Mouse (Mus musculus) MEL (cell line): Measurements from ENCODE around the gene Sytl3. TPM values are rescaled to one million over a fixed set of nuclear protein-coding genes. Genes with fewer than 3 reads are reported as not detected.
"Not testable (repeated sequence)": the region's sequence is repeated elsewhere in the genome, so short reads cannot be mapped to it uniquely, and the experiment has no call there.

Experiments used
- DNase-seq: peaks from one replicate; pipeline ENCODE4 v3.0.0; 2011; ENCODE audit warnings: low read depth, low spot score
- H3K27ac ChIP-seq: 2 replicates; pipeline ENCODE4 v1.5.1; 2012; ENCODE audit warnings: low read depth, mild to moderate bottlenecking, control low read depth, low read length, moderate library complexity; ENCODE audit not compliant: control insufficient read depth
- H3K27me3 ChIP-seq, 2 experiments: fragments of 150-350 bp in 1 of 2; sonication (generic) in 1 of 2; 2 replicates each; pipeline ENCODE4 v1.6.1; 2012; ENCODE audit warnings: low read length in 2 of 2, mild to moderate bottlenecking in 2 of 2, improper control_type of control experiment in 1 of 2, moderate library complexity in 1 of 2; ENCODE audit not compliant: insufficient read depth in 2 of 2, control insufficient read depth in 1 of 2
- H3K36me3 ChIP-seq, 2 experiments: 2 replicates each; pipeline ENCODE4 v1.6.1; 2012 to 2014; ENCODE audit warnings: low read length in 2 of 2, improper control_type of control experiment in 1 of 2, inconsistent platforms in 1 of 2, mild to moderate bottlenecking in 1 of 2; ENCODE audit not compliant: insufficient read depth in 2 of 2, control insufficient read depth in 1 of 2
- H3K4me1 ChIP-seq, 2 experiments: fragments of 150-350 bp in 1 of 2; sonication (generic) in 1 of 2; 2 replicates each; pipeline ENCODE4 v1.6.1; 2012; ENCODE audit warnings: low read length in 2 of 2, improper control_type of control experiment in 1 of 2, mild to moderate bottlenecking in 1 of 2; ENCODE audit not compliant: insufficient read depth in 2 of 2, control insufficient read depth in 1 of 2
- H3K4me3 ChIP-seq, 2 experiments: fragments of 150-350 bp in 1 of 2; sonication (generic) in 1 of 2; 2 replicates each; pipeline ENCODE4 v1.5.1; 2012; ENCODE audit warnings: low read depth in 2 of 2, low read length in 2 of 2, mild to moderate bottlenecking in 2 of 2, moderate library complexity in 2 of 2, control low read depth in 1 of 2, improper control_type of control experiment in 1 of 2; ENCODE audit not compliant: control insufficient read depth in 1 of 2, insufficient read depth in 1 of 2
- H3K79me2 ChIP-seq: 2 replicates; pipeline ENCODE4 v1.6.1; 2012; ENCODE audit warnings: mild to moderate bottlenecking, low read length, moderate library complexity; ENCODE audit not compliant: control insufficient read depth, poor library complexity, insufficient read depth
- H3K9ac ChIP-seq: 2 replicates; pipeline ENCODE4 v1.6.1; 2012; ENCODE audit warnings: low read depth, mild to moderate bottlenecking, control low read depth, low read length, moderate library complexity; ENCODE audit not compliant: control insufficient read depth, poor library complexity, severe bottlenecking
- H3K9me3 ChIP-seq: fragments of 150-350 bp; sonication (generic); replicated peaks from 2 replicates; pipeline ENCODE4 v1.6.1; 2012; ENCODE audit warnings: mild to moderate bottlenecking, low read length, improper control_type of control experiment, moderate library complexity; ENCODE audit not compliant: insufficient read depth
- polyA plus RNA-seq, 2 experiments: library from polyadenylated mRNA; stranded (reverse) in 1 of 2; unstranded in 1 of 2; fragments of >175 nt in 1 of 2; fragments of >200 nt in 1 of 2; gene quantifications; 2 replicates each; pipeline versions ENCODE4 v1.2.1 to v1.2.4; 2012; ENCODE audit warnings: low replicate concordance in 2 of 2, low read depth in 1 of 2; ENCODE audit not compliant: insufficient read length in 2 of 2, insufficient read depth in 1 of 2, missing spikeins in 1 of 2
- total RNA-seq: library from RNA; depleted of rRNA; stranded (reverse); fragments of 300-350 nt; gene quantifications from 2 replicates; pipeline ENCODE4 v1.2.3, GENCODE M21; 2012

Sytl3 gene
- total and polyA plus RNA-seq, 3 experiments = not detected

GRCm38 (mm10) chr17:6662840-6663239 lies 3.9 kb downstream of the Sytl3 start:
- not testable (repeated sequence) for H3K79me2 ChIP-seq, H3K9me3 ChIP-seq, H3K9ac ChIP-seq, DNase-seq, H3K4me1 ChIP-seq, H3K27me3 ChIP-seq, H3K27ac ChIP-seq, H3K4me3 ChIP-seq, H3K36me3 ChIP-seq

GRCm38 (mm10) chr17:6665389-6665788 lies 6.5 kb downstream of the Sytl3 start:
- not testable (repeated sequence) for DNase-seq, H3K4me1 ChIP-seq, H3K4me3 ChIP-seq

GRCm38 (mm10) chr17:6668522-6668921 lies 9.6 kb downstream of the Sytl3 start:
- not testable (repeated sequence) for H3K36me3 ChIP-seq, H3K79me2 ChIP-seq, H3K4me1 ChIP-seq, H3K27me3 ChIP-seq, H3K9me3 ChIP-seq, H3K9ac ChIP-seq, DNase-seq, H3K4me3 ChIP-seq, H3K27ac ChIP-seq

More at GRCm38 (mm10) chr17:6665389-6665788, 6.5 kb downstream of the Sytl3 start:
- H3K27ac ChIP-seq, H3K36me3 ChIP-seq, H3K9ac ChIP-seq, H3K9me3 ChIP-seq, H3K79me2 ChIP-seq, H3K27me3 ChIP-seq: not testable (repeated sequence)

- H3K4me1 ChIP-seq, H3K27ac ChIP-seq, H3K9me3 ChIP-seq, H3K27me3 ChIP-seq, H3K36me3 ChIP-seq, H3K4me3 ChIP-seq, H3K79me2 ChIP-seq, DNase-seq, H3K9ac ChIP-seq: not testable (repeated sequence)
Observed at GRCm38 (mm10) chr17:6674297-6674696, 15.4 kb downstream of the Sytl3 start.

- not testable (repeated sequence) for H3K4me3 ChIP-seq, H3K27ac ChIP-seq, H3K9me3 ChIP-seq, DNase-seq, H3K27me3 ChIP-seq, H3K9ac ChIP-seq, H3K4me1 ChIP-seq, H3K36me3 ChIP-seq, H3K79me2 ChIP-seq
Observed at GRCm38 (mm10) chr17:6678063-6678462, 19.2 kb downstream of the Sytl3 start.

- not testable (repeated sequence) for H3K27me3 ChIP-seq
Observed at GRCm38 (mm10) chr17:6681721-6682120, 22.8 kb downstream of the Sytl3 start.

GRCm38 (mm10) chr17:6683702-6684101 lies 24.8 kb downstream of the Sytl3 start:
- not testable (repeated sequence) for H3K36me3 ChIP-seq, H3K27me3 ChIP-seq, H3K27ac ChIP-seq, H3K4me3 ChIP-seq, H3K79me2 ChIP-seq, H3K9me3 ChIP-seq, DNase-seq, H3K9ac ChIP-seq, H3K4me1 ChIP-seq

More at GRCm38 (mm10) chr17:6681721-6682120, 22.8 kb downstream of the Sytl3 start:
- H3K9ac ChIP-seq, H3K9me3 ChIP-seq, H3K27ac ChIP-seq, H3K4me1 ChIP-seq, H3K79me2 ChIP-seq, H3K4me3 ChIP-seq, DNase-seq, H3K36me3 ChIP-seq: not testable (repeated sequence)
